Mouse (Mus musculus): ENCODE measurements around the gene Dgkb.

- TF ChIP-seq POLR2A (IDR thresholded peaks at IDR 0.05; ENCODE audit: low read depth, low read length): no peak
- TF ChIP-seq CHD2 (IDR thresholded peaks at IDR 0.05; ENCODE audit: low read length): no peak
- no peak for TF ChIP-seq RCOR1 (conservative IDR thresholded peaks at IDR 0.05; ENCODE audit: low read depth, low read length)
- TF ChIP-seq CTCF (conservative IDR thresholded peaks at IDR 0.05 in 1 of 2, IDR thresholded peaks at IDR 0.05 in 1 of 2; ENCODE audit: low read depth in 2 of 2, low read length in 2 of 2): peak; percentile 48 to 74
- TF ChIP-seq USF1 (IDR thresholded peaks at IDR 0.05; ENCODE audit: low read depth, low read length): no peak
- TF ChIP-seq RAD21 (IDR thresholded peaks at IDR 0.05; ENCODE audit: low read depth, low read length): peak; percentile 66
- TF ChIP-seq TBP (conservative IDR thresholded peaks at IDR 0.05; ENCODE audit: low read depth, low read length): no peak
- TF ChIP-seq ZC3H11A (IDR thresholded peaks at IDR 0.05; ENCODE audit: low read depth, low read length): peak; percentile 27; the same call in 1 of the 2 replicates
- TF ChIP-seq MXI1 (IDR thresholded peaks at IDR 0.05; ENCODE audit: low read depth, low read length): no peak
- no peak for TF ChIP-seq MAX (IDR thresholded peaks at IDR 0.05; ENCODE audit: low read length)
- no peak for TF ChIP-seq TCF12 (IDR thresholded peaks at IDR 0.05; ENCODE audit: low read depth, low read length)
- peak; percentile 76 for TF ChIP-seq SMC3 (IDR thresholded peaks at IDR 0.05; ENCODE audit: low read depth, low read length)
Observed at GRCm38 (mm10) chr12:38342657-38343056, 525.1 kb downstream of the Dgkb start.
